Mouse (Mus musculus): ENCODE measurements at regions not wholly inside any gene's neighbourhood (a gene's known extent, or its start where the extent isn't known, plus 50 kb on each side); places are given as distances from the start of the nearest gene placed in this dataset.

GRCm38 (mm10) chr3:123754011-123754610 lies 63.5 kb upstream of the Ndst3 start:
- Histone ChIP-seq H3K79me3 (ENCODE audit: low read depth) (no peaks in the 10 kb centered on the region), H3K4me3 (ENCODE audit: insufficient read depth, poor library complexity, severe bottlenecking) (no peak overlapping the region), H3K27me3 (ENCODE audit: control insufficient read depth, insufficient read depth, insufficient read length) (no peaks in the 10 kb centered on the region), H3K36me3 (ENCODE audit: control insufficient read depth, insufficient read depth) (no peaks in the 10 kb centered on the region), H3K79me2 (ENCODE audit: control insufficient read depth, insufficient read depth) (no peaks in the 10 kb centered on the region), H3ac (ENCODE audit: control insufficient read depth, insufficient read length, low read depth) (no peak overlapping the region)
- TF ChIP-seq MYOG (IDR thresholded peaks at IDR 0.05; ENCODE audit: control insufficient read depth, extremely low read depth, insufficient read length) (no peak), MAX (IDR thresholded peaks at IDR 0.05) (peak; percentile 92)

- H3K4me3 ChIP-seq (ENCODE audit: insufficient read depth, poor library complexity, severe bottlenecking): no peak overlapping the region
- H3K27me3 ChIP-seq (ENCODE audit: control insufficient read depth, insufficient read depth, insufficient read length): no peaks in the 10 kb centered on the region
- TF ChIP-seq MYOG (IDR thresholded peaks at IDR 0.05; ENCODE audit: control insufficient read depth, extremely low read depth, insufficient read length) (no peak), FOSL1 (IDR thresholded peaks at IDR 0.05; ENCODE audit: insufficient read depth, low read length, poor library complexity, severe bottlenecking) (peak; percentile 94), USF1 (IDR thresholded peaks at IDR 0.05; ENCODE audit: low read depth) (no peak), CEBPB (IDR thresholded peaks at IDR 0.05; ENCODE audit: low read depth) (no peak), MYOD1 (IDR thresholded peaks at IDR 0.05; ENCODE audit: control insufficient read depth, insufficient read length, low read depth) (no peak), MAX (IDR thresholded peaks at IDR 0.05) (no peak), CTCF (IDR thresholded peaks at IDR 0.05; ENCODE audit: control insufficient read depth, insufficient read depth, insufficient read length) (no peak)
Measured at GRCm38 (mm10) chr3:123754927-123755326, 64.3 kb upstream of the Ndst3 start.

GRCm38 (mm10) chr3:123765911-123766556 lies 75.4 kb upstream of the Ndst3 start:
- H3K4me3 ChIP-seq (ENCODE audit: insufficient read depth, poor library complexity, severe bottlenecking): no peak overlapping the region
- H3K27me3 ChIP-seq (ENCODE audit: control insufficient read depth, insufficient read depth, insufficient read length): no peaks in the 10 kb centered on the region
- TF ChIP-seq MYOG (IDR thresholded peaks at IDR 0.05; ENCODE audit: control insufficient read depth, extremely low read depth, insufficient read length): no peak
- no peak for TF ChIP-seq MAX (IDR thresholded peaks at IDR 0.05)
- TF ChIP-seq USF1 (IDR thresholded peaks at IDR 0.05; ENCODE audit: low read depth): no peak
- TF ChIP-seq FOSL1 (IDR thresholded peaks at IDR 0.05; ENCODE audit: insufficient read depth, low read length, poor library complexity, severe bottlenecking): no peak
- TF ChIP-seq CEBPB (IDR thresholded peaks at IDR 0.05; ENCODE audit: low read depth): no peak
- no peak for TF ChIP-seq MYOD1 (IDR thresholded peaks at IDR 0.05; ENCODE audit: control insufficient read depth, insufficient read length, low read depth)
- TF ChIP-seq CTCF (IDR thresholded peaks at IDR 0.05; ENCODE audit: control insufficient read depth, insufficient read depth, insufficient read length): no peak
- no peaks in the 10 kb centered on the region for H3K79me3 ChIP-seq (ENCODE audit: low read depth)
- H3ac ChIP-seq (ENCODE audit: control insufficient read depth, insufficient read length, low read depth): no peak overlapping the region
- no peaks in the 10 kb centered on the region for H3K36me3 ChIP-seq (ENCODE audit: control insufficient read depth, insufficient read depth)
- no peaks in the 10 kb centered on the region for H3K79me2 ChIP-seq (ENCODE audit: control insufficient read depth, insufficient read depth)

More at GRCm38 (mm10) chr3:123754927-123755326, 64.3 kb upstream of the Ndst3 start:
- H3K36me3 ChIP-seq (ENCODE audit: control insufficient read depth, insufficient read depth): no peaks in the 10 kb centered on the region
- H3K79me3 ChIP-seq (ENCODE audit: low read depth): no peaks in the 10 kb centered on the region
- no peak overlapping the region for H3ac ChIP-seq (ENCODE audit: control insufficient read depth, insufficient read length, low read depth)
- no peaks in the 10 kb centered on the region for H3K79me2 ChIP-seq (ENCODE audit: control insufficient read depth, insufficient read depth)

- Histone ChIP-seq H3K79me3 (ENCODE audit: low read depth) (no peaks in the 10 kb centered on the region), H3K79me2 (ENCODE audit: control insufficient read depth, insufficient read depth) (no peaks in the 10 kb centered on the region), H3ac (ENCODE audit: control insufficient read depth, insufficient read length, low read depth) (no peak overlapping the region), H3K36me3 (ENCODE audit: control insufficient read depth, insufficient read depth) (no peaks in the 10 kb centered on the region), H3K27me3 (ENCODE audit: control insufficient read depth, insufficient read depth, insufficient read length) (no peaks in the 10 kb centered on the region), H3K4me3 (ENCODE audit: insufficient read depth, poor library complexity, severe bottlenecking) (no peak overlapping the region)
- TF ChIP-seq MYOD1 (IDR thresholded peaks at IDR 0.05; ENCODE audit: control insufficient read depth, insufficient read length, low read depth) (no peak), MAX (IDR thresholded peaks at IDR 0.05) (no peak), MYOG (IDR thresholded peaks at IDR 0.05; ENCODE audit: control insufficient read depth, extremely low read depth, insufficient read length) (no peak), USF1 (IDR thresholded peaks at IDR 0.05; ENCODE audit: low read depth) (no peak), CEBPB (IDR thresholded peaks at IDR 0.05; ENCODE audit: low read depth) (no peak), FOSL1 (IDR thresholded peaks at IDR 0.05; ENCODE audit: insufficient read depth, low read length, poor library complexity, severe bottlenecking) (no peak), CTCF (IDR thresholded peaks at IDR 0.05; ENCODE audit: control insufficient read depth, insufficient read depth, insufficient read length) (no peak)
Measured at GRCm38 (mm10) chr3:123766557-123766913, 75.9 kb upstream of the Ndst3 start.

GRCm38 (mm10) chr3:123780507-123780906 lies 89.9 kb upstream of the Ndst3 start:
- no peaks in the 10 kb centered on the region for H3K79me3 ChIP-seq (ENCODE audit: low read depth)
- TF ChIP-seq CEBPB (IDR thresholded peaks at IDR 0.05; ENCODE audit: low read depth) (no peak), FOSL1 (IDR thresholded peaks at IDR 0.05; ENCODE audit: insufficient read depth, low read length, poor library complexity, severe bottlenecking) (no peak), MYOD1 (IDR thresholded peaks at IDR 0.05; ENCODE audit: control insufficient read depth, insufficient read length, low read depth) (no peak), MYOG (IDR thresholded peaks at IDR 0.05; ENCODE audit: control insufficient read depth, extremely low read depth, insufficient read length) (no peak), MAX (IDR thresholded peaks at IDR 0.05) (no peak), CTCF (IDR thresholded peaks at IDR 0.05; ENCODE audit: control insufficient read depth, insufficient read depth, insufficient read length) (no peak), USF1 (IDR thresholded peaks at IDR 0.05; ENCODE audit: low read depth) (no peak)
- H3K79me2 ChIP-seq (ENCODE audit: control insufficient read depth, insufficient read depth): no peaks in the 10 kb centered on the region
- no peak overlapping the region for H3K4me3 ChIP-seq (ENCODE audit: insufficient read depth, poor library complexity, severe bottlenecking)
- no peak overlapping the region for H3ac ChIP-seq (ENCODE audit: control insufficient read depth, insufficient read length, low read depth)
- no peaks in the 10 kb centered on the region for H3K27me3 ChIP-seq (ENCODE audit: control insufficient read depth, insufficient read depth, insufficient read length)
- no peaks in the 10 kb centered on the region for H3K36me3 ChIP-seq (ENCODE audit: control insufficient read depth, insufficient read depth)
